Mouse (Mus musculus) neural tube, embryonic 11.5 days (tissue): ENCODE results near the gene Gm16253. TPM values are rescaled to one million over a fixed set of nuclear protein-coding genes. Genes with fewer than 3 reads are reported as not detected.

Experiments used
- ATAC-seq: fragments of 200-750 bp; cut with Nextera tagmentation; 2 replicates; pipeline ENCODE4 v1.8.0; 2017; ENCODE audit warnings: moderate number of reproducible peaks, mild to moderate bottlenecking, moderate TSS enrichment, moderate library complexity; ENCODE audit not compliant: insufficient read depth, low FRiP score, low TSS enrichment
- DNase-seq: peaks from one replicate; pipeline ENCODE4 v3.0.0-alpha.2; 2015; ENCODE audit warnings: low spot score
- H3K27ac ChIP-seq: fragments of 300-500 bp; sonication (generic); 2 replicates; pipeline ENCODE4 v1.5.1; 2014; ENCODE audit warnings: low read depth, mild to moderate bottlenecking, low read length
- H3K27me3 ChIP-seq: fragments of 300-500 bp; sonication (generic); 2 replicates; pipeline ENCODE4 v1.6.1; 2014; ENCODE audit warnings: mild to moderate bottlenecking, low read length, mixed read lengths; ENCODE audit not compliant: control insufficient read depth, insufficient read depth
- H3K36me3 ChIP-seq: fragments of 300-500 bp; sonication (generic); 2 replicates; pipeline ENCODE4 v1.6.1; 2014; ENCODE audit warnings: mild to moderate bottlenecking, low read length, moderate library complexity, mixed read lengths; ENCODE audit not compliant: control insufficient read depth, insufficient read depth
- H3K4me1 ChIP-seq: fragments of 300-500 bp; sonication (generic); 2 replicates; pipeline ENCODE4 v1.6.1; 2014; ENCODE audit warnings: low read length, mixed read lengths; ENCODE audit not compliant: control insufficient read depth, insufficient read depth
- H3K4me2 ChIP-seq: fragments of 300-500 bp; sonication (generic); 2 replicates; pipeline ENCODE4 v1.6.1; 2014; ENCODE audit warnings: low read depth, mild to moderate bottlenecking, moderate library complexity
- H3K4me3 ChIP-seq: fragments of 300-500 bp; sonication (generic); 2 replicates; pipeline ENCODE4 v1.5.1; 2014; ENCODE audit warnings: low read depth, low read length
- H3K9ac ChIP-seq: fragments of 300-500 bp; sonication (generic); 2 replicates; pipeline ENCODE4 v1.6.1; 2014; ENCODE audit warnings: mild to moderate bottlenecking, low read length
- H3K9me3 ChIP-seq: fragments of 300-500 bp; sonication (generic); 2 replicates; pipeline ENCODE4 v1.6.1; 2016; ENCODE audit warnings: low read length; ENCODE audit not compliant: control insufficient read depth
- WGBS: fragments of 180-500 bp; shearing (Covaris S2); extraction: QIAGEN DNeasy Blood & Tissue Kit; methylation state at CpG from one replicate; pipeline ENCODE4 v1.1.7; 2014; 5-methylcytosine and 5-hydroxymethylcytosine counted together
- polyA plus RNA-seq: library from polyadenylated mRNA; unstranded; fragments of >200 nt; fragmentation: Nextera tagmentation; extraction: Ambion mirVana; gene quantifications from 2 replicates; pipeline ENCODE4 v1.2.1, GENCODE M21; 2014

Gm16253 gene
- polyA plus RNA-seq, 1 experiment from 2014 or later: 0.46 TPM

DNA sequence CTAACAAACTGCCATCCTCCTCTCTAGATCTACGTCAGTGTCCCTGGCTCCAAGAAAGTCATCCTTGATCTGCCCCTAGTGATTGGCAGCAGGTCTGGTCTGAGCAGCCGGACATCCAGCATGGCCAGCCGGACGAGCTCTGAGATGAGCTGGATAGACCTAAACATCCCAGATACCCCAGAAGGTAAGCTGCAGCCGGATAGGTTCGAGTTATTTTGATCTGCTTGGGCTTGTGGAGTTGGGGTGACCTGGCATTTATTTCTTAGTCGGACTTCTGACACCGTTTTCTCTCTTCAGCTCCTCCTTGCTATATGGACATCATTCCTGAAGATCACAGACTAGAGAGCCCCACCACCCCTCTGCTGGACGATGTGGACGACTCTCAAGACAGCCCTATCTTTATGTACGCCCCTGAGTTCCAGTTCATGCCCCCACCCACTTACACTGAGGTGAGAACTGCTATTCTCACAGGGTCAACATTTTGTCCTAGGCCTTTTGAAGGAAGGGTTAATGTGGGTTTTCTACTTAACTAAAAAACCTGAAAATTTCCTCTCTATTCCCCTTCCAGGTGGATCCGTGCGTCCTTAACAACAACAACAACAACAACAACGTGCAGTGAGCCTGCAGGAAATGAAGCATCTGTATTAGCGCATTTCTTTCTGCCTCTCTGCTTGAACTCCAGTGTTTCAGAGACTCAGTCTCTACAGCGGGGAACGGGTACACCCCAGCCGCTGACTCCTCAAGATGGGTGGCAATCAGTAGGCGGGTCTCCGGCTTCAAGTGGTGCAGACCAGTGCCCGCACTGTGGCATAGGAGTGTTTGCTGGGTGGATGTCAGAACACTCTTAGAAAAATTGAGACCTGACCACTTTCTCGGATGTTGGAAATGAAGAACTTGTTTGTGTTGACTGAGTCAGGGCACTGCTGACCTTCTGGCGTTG, 16.6 kb upstream of the Gm16253 start:
- no peak overlapping the region for H3K27ac ChIP-seq
- H3K9me3 ChIP-seq: no peaks in the 10 kb centered on the region
- peak overlapping the region; percentile 80 for H3K4me2 ChIP-seq
- H3K9ac ChIP-seq: no peak overlapping the region
- WGBS: 95% methylated on average over 23 of the region's 23 CpGs
- H3K4me3 ChIP-seq: peak overlapping the region; percentile 77
- H3K4me1 ChIP-seq: peaks cover 20% of the 10 kb centered on the region
- no peaks in the 10 kb centered on the region for H3K27me3 ChIP-seq
- peaks cover 6% of the 10 kb centered on the region for H3K36me3 ChIP-seq
- DNase-seq (no peak), ATAC-seq (no peak)

DNA sequence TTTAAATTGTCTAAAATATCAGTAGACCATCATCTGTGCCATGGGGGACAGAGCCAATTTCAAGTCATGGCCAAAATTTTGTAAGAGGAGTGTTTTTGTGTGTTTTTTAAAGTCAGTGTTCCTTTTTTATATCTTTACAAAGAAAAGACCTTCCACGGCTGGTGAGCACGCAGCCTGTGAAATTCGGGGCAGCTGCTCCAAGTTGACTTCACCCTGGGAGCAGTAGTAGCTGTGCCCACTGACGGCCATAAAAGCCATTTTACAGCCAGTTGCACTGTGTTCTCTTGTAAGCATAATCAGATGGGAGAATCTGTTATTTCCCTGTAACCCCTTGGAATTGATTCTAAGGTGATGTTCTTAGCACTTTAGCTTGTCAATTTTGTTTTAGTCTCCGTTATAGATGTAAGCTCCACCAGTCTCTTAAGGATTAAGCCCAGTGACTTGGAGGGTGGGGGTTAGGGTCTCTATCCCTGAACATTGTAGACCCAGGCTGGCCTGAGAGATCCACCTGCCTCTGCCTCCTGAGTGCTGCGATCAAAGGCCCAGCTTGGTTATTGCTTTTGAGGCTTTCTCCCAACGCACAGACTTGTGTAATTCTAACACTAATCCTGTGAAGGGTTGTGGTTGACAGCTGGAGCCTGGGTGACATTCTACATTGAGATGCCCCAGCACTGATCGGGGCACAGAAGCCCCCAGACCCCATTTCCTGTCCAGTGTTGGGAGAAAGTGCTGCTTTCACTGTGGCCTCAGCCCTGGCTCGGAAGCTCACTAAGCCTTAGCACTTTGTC, 15.7 kb upstream of the Gm16253 start:
- DNase-seq (no peak), ATAC-seq (no peak)
- no peaks in the 10 kb centered on the region for H3K9me3 ChIP-seq
- peaks cover 6% of the 10 kb centered on the region for H3K36me3 ChIP-seq
- WGBS: 82% methylated on average over 9 of the region's 9 CpGs
- no peak overlapping the region for H3K9ac ChIP-seq
- 0 out of 2 replicates have a peak overlapping the region, but pooled peaks have one; percentile 8 for H3K4me2 ChIP-seq
- H3K4me3 ChIP-seq: no peak overlapping the region; the same call in 1 of the 2 replicates
- H3K27ac ChIP-seq: no peak overlapping the region
- peaks cover 20% of the 10 kb centered on the region for H3K4me1 ChIP-seq
- H3K27me3 ChIP-seq: no peaks in the 10 kb centered on the region

DNA sequence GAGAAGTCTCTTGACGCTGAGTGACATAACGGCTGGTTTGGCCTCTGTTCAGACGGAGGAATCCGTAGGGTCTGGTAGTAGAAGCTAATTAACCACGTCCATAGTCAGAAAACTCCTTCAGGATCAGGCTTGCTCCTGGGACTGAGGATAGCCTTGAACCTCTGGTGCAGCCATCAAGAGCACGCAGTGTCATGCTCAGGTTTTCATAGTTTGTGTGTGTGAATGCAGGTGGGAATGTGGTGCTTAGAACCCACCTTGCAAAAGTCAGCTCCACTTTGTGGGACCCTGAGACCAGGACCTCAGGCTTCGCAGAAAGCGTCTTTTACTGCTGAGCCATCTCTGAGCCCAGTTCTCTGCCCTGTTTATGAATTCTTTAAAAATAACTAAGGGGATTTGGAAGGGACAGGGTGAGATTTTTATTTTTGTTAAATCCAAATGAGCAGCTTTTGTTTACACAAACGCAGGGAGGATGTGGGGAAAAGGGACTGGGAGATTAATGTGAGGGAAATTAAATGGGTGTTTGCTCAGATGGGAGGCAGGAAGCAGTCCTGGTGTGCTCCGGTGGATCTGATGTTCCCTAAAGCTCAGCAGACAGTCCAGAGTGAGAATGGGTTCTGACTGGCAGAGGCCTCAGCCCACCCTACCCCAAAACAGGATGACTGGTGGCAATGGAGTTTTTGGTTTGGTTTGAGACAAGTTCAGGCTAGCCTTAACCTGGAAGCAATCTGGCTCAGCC, 14.7 kb upstream of the Gm16253 start:
- Histone ChIP-seq H3K9ac (no peak overlapping the region), H3K4me3 (no peak overlapping the region), H3K4me1 (peaks cover 14% of the 10 kb centered on the region), H3K36me3 (peaks cover 6% of the 10 kb centered on the region), H3K9me3 (no peaks in the 10 kb centered on the region), H3K27ac (no peak overlapping the region), H3K27me3 (no peaks in the 10 kb centered on the region), H3K4me2 (no peak overlapping the region)
- no peak for ATAC-seq
- no peak for DNase-seq
- whole genome bisulfite sequencing: 57% methylated on average over 10 of the region's 10 CpGs

DNA sequence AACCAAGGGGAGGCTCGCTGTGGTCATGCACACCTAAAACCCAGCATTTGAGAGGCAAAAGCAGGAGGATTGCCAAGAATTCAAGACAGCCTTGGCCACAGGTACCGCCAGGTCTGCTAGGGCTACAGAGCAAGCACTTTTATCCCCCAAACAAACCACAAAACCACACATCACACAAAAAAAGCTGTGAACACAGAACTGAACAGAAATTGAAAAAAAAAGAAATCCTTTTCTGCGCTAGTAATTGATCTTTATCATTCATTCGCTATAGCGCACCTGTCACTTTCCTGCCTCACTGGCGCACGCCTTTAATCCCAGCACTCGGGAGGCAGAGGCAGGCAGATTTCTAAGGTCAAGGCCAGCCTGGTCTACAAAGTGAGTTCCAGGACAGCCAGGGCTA, 13.5 kb upstream of the Gm16253 start:
- no peak for ATAC-seq
- H3K36me3 ChIP-seq: peaks cover 6% of the 10 kb centered on the region
- H3K9me3 ChIP-seq: no peaks in the 10 kb centered on the region
- H3K4me3 ChIP-seq: no peak overlapping the region
- no peak for DNase-seq
- H3K27ac ChIP-seq: no peak overlapping the region
- peaks cover 14% of the 10 kb centered on the region for H3K4me1 ChIP-seq
- no peaks in the 10 kb centered on the region for H3K27me3 ChIP-seq
- no peak overlapping the region for H3K9ac ChIP-seq
- no peak overlapping the region for H3K4me2 ChIP-seq
- WGBS: 96% methylated on average over 8 of the region's 8 CpGs

DNA sequence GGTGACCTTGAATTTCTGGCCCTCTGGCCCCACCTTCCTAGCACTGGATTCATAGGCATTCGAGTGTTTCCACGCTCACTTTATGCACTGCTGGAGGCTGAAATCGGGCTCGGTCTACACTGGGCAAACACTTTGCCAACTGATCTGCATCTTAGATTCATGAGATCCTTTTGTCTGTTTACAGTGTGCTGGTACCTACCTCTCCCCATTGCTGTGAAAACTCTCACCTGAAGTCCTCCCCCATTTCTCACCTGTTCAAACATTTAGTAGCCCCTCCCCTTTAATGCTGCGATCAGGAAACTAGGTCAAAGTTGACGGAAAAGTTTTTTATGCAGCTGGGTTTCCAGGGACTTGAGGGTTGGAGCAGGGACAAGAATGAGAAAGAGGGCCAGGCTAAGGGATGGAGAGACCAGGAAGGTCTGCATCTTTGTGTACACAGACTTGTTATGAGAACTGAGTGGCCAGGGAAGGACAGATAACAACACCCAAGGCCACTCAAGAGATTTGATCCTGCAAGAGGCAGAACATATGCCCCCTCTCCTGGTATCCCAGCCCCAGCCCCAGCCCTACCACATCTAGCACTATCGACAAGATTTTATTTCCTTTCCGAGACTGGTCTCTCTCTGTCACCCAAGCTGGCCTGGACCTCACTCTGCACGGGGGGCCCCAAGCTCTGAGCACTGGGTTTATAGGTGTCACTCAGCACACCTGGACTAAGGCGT, 12.7 kb upstream of the Gm16253 start:
- WGBS: 79% methylated on average over 10 of the region's 10 CpGs
- Histone ChIP-seq H3K27me3 (no peaks in the 10 kb centered on the region), H3K4me3 (no peak overlapping the region), H3K4me1 (peaks cover 11% of the 10 kb centered on the region), H3K9ac (no peak overlapping the region), H3K9me3 (no peaks in the 10 kb centered on the region), H3K36me3 (peaks cover 6% of the 10 kb centered on the region), H3K4me2 (no peak overlapping the region), H3K27ac (no peak overlapping the region)
- no peak for DNase-seq
- no peak for ATAC-seq

DNA sequence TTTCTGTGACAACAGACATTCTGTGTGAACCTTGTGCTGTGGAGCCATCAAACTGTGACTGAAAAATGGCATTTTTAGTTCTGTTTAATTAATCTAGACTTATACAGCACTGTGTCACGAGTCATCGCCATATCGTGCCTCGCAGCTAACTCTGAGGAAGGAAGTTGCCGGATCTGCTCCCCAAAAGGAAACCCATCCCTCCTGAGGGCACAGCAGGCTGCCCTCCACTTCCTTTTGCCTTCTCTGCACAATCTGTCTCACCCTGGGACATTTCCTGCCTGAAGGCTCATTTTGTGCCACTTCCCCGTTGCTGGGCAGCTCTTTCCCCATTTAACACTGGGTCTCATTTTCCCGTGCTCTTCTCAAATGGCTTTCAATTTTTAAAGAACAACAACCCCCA, 12.2 kb upstream of the Gm16253 start:
- ATAC-seq: no peak
- 68% methylated on average over 7 of the region's 7 CpGs for WGBS
- H3K27me3 ChIP-seq: no peaks in the 10 kb centered on the region
- H3K4me1 ChIP-seq: peaks cover 7% of the 10 kb centered on the region
- no peak overlapping the region for H3K4me2 ChIP-seq
- H3K27ac ChIP-seq: no peak overlapping the region
- no peak overlapping the region for H3K9ac ChIP-seq
- no peak for DNase-seq
- no peak overlapping the region for H3K4me3 ChIP-seq
- H3K36me3 ChIP-seq: peaks cover 5% of the 10 kb centered on the region
- H3K9me3 ChIP-seq: no peaks in the 10 kb centered on the region

DNA sequence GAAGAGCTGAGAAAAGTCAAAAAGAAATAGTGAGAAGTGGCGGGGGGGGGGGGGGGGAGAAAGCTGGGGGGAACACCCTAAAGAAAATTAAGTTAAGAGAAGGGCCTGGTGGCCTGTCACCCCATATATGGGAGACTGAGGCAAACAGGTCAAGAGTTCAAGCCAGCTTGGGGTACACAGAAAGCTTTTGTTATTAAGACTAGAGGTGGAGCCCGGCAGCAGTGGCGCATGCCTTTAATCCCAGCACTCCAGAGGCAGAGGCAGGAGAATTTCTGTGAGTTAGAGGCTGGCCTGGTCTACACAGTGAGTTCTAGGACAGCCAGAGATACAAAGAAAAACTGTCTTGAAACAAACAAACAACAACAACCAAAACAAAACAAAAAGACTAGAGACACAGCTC, 11.7 kb upstream of the Gm16253 start:
- no peak overlapping the region for H3K4me2 ChIP-seq
- 94% methylated on average over 2 of the region's 3 CpGs for WGBS
- H3K4me1 ChIP-seq: peaks cover 3% of the 10 kb centered on the region; the same call in 1 of the 2 replicates
- no peaks in the 10 kb centered on the region for H3K9me3 ChIP-seq
- H3K27me3 ChIP-seq: no peaks in the 10 kb centered on the region
- ATAC-seq: no peak
- H3K36me3 ChIP-seq: peaks cover 2% of the 10 kb centered on the region; the same call in 1 of the 2 replicates
- H3K9ac ChIP-seq: no peak overlapping the region
- H3K27ac ChIP-seq: no peak overlapping the region
- H3K4me3 ChIP-seq: no peak overlapping the region
- no peak for DNase-seq
